In genomic region chr10:111509981-111510380, GRCm38 (mm10) we compare ENCODE assay signal across 10 mouse cellular contexts. TPM values are rescaled to one million over a fixed set of nuclear protein-coding genes. Genes with fewer than 3 reads are reported as not detected.
A peak's percentile ranks its signal among the peaks of the same experiment; 100 is the strongest.
DNase-seq lines count a peak whose midpoint lies in the region; ATAC-seq and TF ChIP-seq lines count a peak whose summit lies in the region.
"Had no signal": no experiment of that assay in that cellular context is flagged by ENCODE, and none has a peak within 500 bp of the region (broad histone marks: within the 10 kb centered on the region; RNA-seq: fewer than 3 reads in every experiment).

No protein-coding gene starts in this region.

- TF ChIP-seq EP300 in lung, postnatal 0 days (IDR thresholded peaks at IDR 0.05): peak; percentile 18; the same call in 1 of the 2 replicates

- H3K9ac ChIP-seq in heart, embryonic 15.5 days: no peak overlapping the region
- H3K9ac ChIP-seq in lung, postnatal 0 days (replicated peaks; ENCODE audit: low read depth): no peak overlapping the region
- no peak overlapping the region for H3K9ac ChIP-seq in midbrain, postnatal 0 days (replicated peaks; ENCODE audit: low read length, poor library complexity, severe bottlenecking)

- H3K27me3 ChIP-seq in heart, embryonic 15.5 days: no peaks in the 10 kb centered on the region
- no peaks in the 10 kb centered on the region for H3K27me3 ChIP-seq in lung, postnatal 0 days (replicated peaks; ENCODE audit: insufficient read depth, low read length)
- no peaks in the 10 kb centered on the region for H3K27me3 ChIP-seq in midbrain, postnatal 0 days (ENCODE audit: insufficient read depth, low read length)

- H3K9me3 ChIP-seq in heart, embryonic 15.5 days (replicated peaks): no peaks in the 10 kb centered on the region
- H3K9me3 ChIP-seq in lung, postnatal 0 days (ENCODE audit: low read length): no peaks in the 10 kb centered on the region
- H3K9me3 ChIP-seq in midbrain, postnatal 0 days (ENCODE audit: low read length): no peaks in the 10 kb centered on the region

- peak; percentile 41 for TF ChIP-seq POLR2A in embryonic fibroblast, embryonic 13.5 days (IDR thresholded peaks at IDR 0.05; ENCODE audit: low read depth, low read length)

- H3K4me1 ChIP-seq in heart, embryonic 15.5 days (replicated peaks): peaks cover 28% of the 10 kb centered on the region
- peaks cover 20% of the 10 kb centered on the region; the same call in 1 of the 2 replicates for H3K4me1 ChIP-seq in lung, postnatal 0 days (ENCODE audit: insufficient read depth, low read depth, low read length)
- H3K4me1 ChIP-seq in embryonic fibroblast, embryonic 13.5 days (ENCODE audit: control insufficient read depth, insufficient read depth, low read length): peaks cover 6% of the 10 kb centered on the region; the same call in 1 of the 2 replicates
- H3K4me1 ChIP-seq in midbrain, postnatal 0 days (ENCODE audit: insufficient read depth, low read length): no peaks in the 10 kb centered on the region

- H3K36me3 ChIP-seq in heart, embryonic 15.5 days: no peaks in the 10 kb centered on the region
- no peaks in the 10 kb centered on the region for H3K36me3 ChIP-seq in lung, postnatal 0 days (ENCODE audit: insufficient read depth, low read length)
- H3K36me3 ChIP-seq in midbrain, postnatal 0 days (ENCODE audit: insufficient read depth, low read length): no peaks in the 10 kb centered on the region

- no peak overlapping the region for H3K4me3 ChIP-seq in heart, embryonic 15.5 days
- no peak overlapping the region; the same call in 1 of the 2 replicates for H3K4me3 ChIP-seq in lung, postnatal 0 days (ENCODE audit: low read depth, low read length)
- H3K4me3 ChIP-seq in embryonic fibroblast, embryonic 13.5 days (ENCODE audit: insufficient read depth, low read length): peak overlapping the region; percentile 63; the same call in 1 of the 2 replicates
- H3K4me3 ChIP-seq in midbrain, postnatal 0 days (ENCODE audit: low read depth, low read length): no peak overlapping the region

- WGBS in heart, embryonic 15.5 days: 69% methylated on average over 7 of the region's 7 CpGs
- 37% methylated on average over 7 of the region's 7 CpGs for WGBS in lung, postnatal 0 days
- WGBS in midbrain, postnatal 0 days: 75% methylated on average over 7 of the region's 7 CpGs

- no peak overlapping the region for H3K27ac ChIP-seq in heart, embryonic 15.5 days
- 0 out of 2 replicates have a peak overlapping the region, but pooled peaks have one; percentile 7 for H3K27ac ChIP-seq in lung, postnatal 0 days (ENCODE audit: low read length)
- peak overlapping the region; percentile 59; the same call in 1 of the 2 replicates for H3K27ac ChIP-seq in embryonic fibroblast, embryonic 13.5 days (ENCODE audit: insufficient read depth, low read length)
- H3K27ac ChIP-seq in midbrain, postnatal 0 days (ENCODE audit: low read depth, low read length): no peak overlapping the region

- H3K4me2 ChIP-seq in heart, embryonic 15.5 days: 0 out of 2 replicates have a peak overlapping the region, but pooled peaks have one; percentile 88
- H3K4me2 ChIP-seq in lung, postnatal 0 days (replicated peaks; ENCODE audit: low read depth, low read length): peak overlapping the region; percentile 78; the same call in 1 of the 2 replicates
- H3K4me2 ChIP-seq in midbrain, postnatal 0 days (ENCODE audit: low read depth, low read length, poor library complexity, severe bottlenecking): peak overlapping the region; percentile 91; the same call in 1 of the 2 replicates

- ATAC-seq in heart, embryonic 15.5 days (replicated peaks; ENCODE audit: insufficient number of reproducible peaks, insufficient read depth, low FRiP score, low read depth): no peak
- ATAC-seq in lung, postnatal 0 days: no peak
- no peak for ATAC-seq in midbrain, postnatal 0 days (ENCODE audit: low FRiP score)

- TF ChIP-seq CTCF in lung, postnatal 0 days (IDR thresholded peaks at IDR 0.05): no peak
- no peak for TF ChIP-seq CTCF in embryonic fibroblast, embryonic 13.5 days (IDR thresholded peaks at IDR 0.05; ENCODE audit: borderline replicate concordance, insufficient read depth, low read length)
- no peak for TF ChIP-seq CTCF in midbrain, postnatal 0 days (IDR thresholded peaks at IDR 0.05)

- no peak for DNase-seq in heart, postnatal 4 days
- DNase-seq in lung, postnatal 0 days (ENCODE audit: low spot score): peak; percentile 35
- DNase-seq in lung, adult 18-20 months: no peak
- DNase-seq in midbrain, postnatal 0 days (ENCODE audit: low spot score): no peak
- DNase-seq in left cerebral cortex, adult 8-10 months (ENCODE audit: low spot score in 2 of 2): no peak
- no peak for DNase-seq in right cerebral cortex, adult 18-20 months
- DNase-seq: embryo, embryonic 11 days; thymus, postnatal 36 days had no signal

RNA-seq across cellular contexts. Expression of gene Phlda1, which starts 3.9 kb away (rescaled TPM):
- 28.7 and 29.5 TPM in 2 replicates for polyA plus RNA-seq in heart, embryonic 15.5 days (2015; fragmentation: Nextera tagmentation; extraction: Ambion mirVana)
- 10 to 100 TPM; 33.7 to 35.1 TPM for total RNA-seq in heart, postnatal 4 days (2021)
- 97.0 and 100.0 TPM in 2 replicates for polyA plus RNA-seq in lung, postnatal 0 days (2015; fragmentation: Nextera tagmentation; extraction: Ambion mirVana)
- polyA plus RNA-seq in embryonic fibroblast, embryonic 13.5 days (2011; ENCODE audit: insufficient read length, low read depth, missing spikeins): 19.9 and 41.4 TPM in 2 replicates
- 6.8 and 7.0 TPM in 2 replicates for total RNA-seq in midbrain, postnatal 0 days (2014; rRNA removed)
- 32.6 and 32.9 TPM in 2 replicates for polyA plus RNA-seq in midbrain, postnatal 0 days (2015; fragmentation: Nextera tagmentation; extraction: Ambion mirVana)
- total RNA-seq in left cerebral cortex, adult 8-10 months (2022): 10 to 100 TPM; 24.1 to 31.4 (median 25.1) TPM

RNA-seq across cellular contexts. Expression of gene Nap1l1, which starts 37.0 kb away (rescaled TPM):
- polyA plus RNA-seq in heart, embryonic 15.5 days (2015; fragmentation: Nextera tagmentation; extraction: Ambion mirVana): 110 TPM in 2 replicates
- 100 to 1,000 TPM; 119 to 120 TPM for total RNA-seq in heart, postnatal 4 days (2021)
- 127 and 133 TPM in 2 replicates for polyA plus RNA-seq in lung, postnatal 0 days (2015; fragmentation: Nextera tagmentation; extraction: Ambion mirVana)
- polyA plus RNA-seq in embryonic fibroblast, embryonic 13.5 days (2011; ENCODE audit: insufficient read length, low read depth, missing spikeins): 496 and 532 TPM in 2 replicates
- 57.1 and 83.3 TPM in 2 replicates for total RNA-seq in midbrain, postnatal 0 days (2014; rRNA removed)
- polyA plus RNA-seq in midbrain, postnatal 0 days (2015; fragmentation: Nextera tagmentation; extraction: Ambion mirVana): 160 and 171 TPM in 2 replicates
- 100 to 1,000 TPM; 212 to 237 (median 222) TPM for total RNA-seq in left cerebral cortex, adult 8-10 months (2022)

Comparison
In these comparisons a context has a peak if more than half of its experiments do, and no peak if none do; other contexts are left out.
1. H3K27ac ChIP-seq: peak in lung, postnatal 0 days (single experiment) and embryonic fibroblast, embryonic 13.5 days (single experiment); none in heart, embryonic 15.5 days (single experiment) and midbrain, postnatal 0 days (single experiment).
2. Peak in every context shown above with its lines, with median percentiles within 50 percentile points of each other: H3K4me2 ChIP-seq.